Mouse (Mus musculus) limb, embryonic 10.5 days (tissue): ENCODE results near the gene Bnc1. TPM values are rescaled to one million over a fixed set of nuclear protein-coding genes. Genes with fewer than 3 reads are reported as not detected.

Experiments
- DNase-seq: peaks from one replicate; pipeline ENCODE4 v3.0.0-alpha.2; 2017; ENCODE audit warnings: low spot score
- H3K27ac ChIP-seq: fragments of 300-500 bp; sonication (generic); 2 replicates; pipeline ENCODE4 v1.5.1; 2016; ENCODE audit warnings: mild to moderate bottlenecking
- H3K27me3 ChIP-seq: fragments of 300-500 bp; sonication (generic); 2 replicates; pipeline ENCODE4 v1.6.1; 2016; ENCODE audit warnings: low read depth, mild to moderate bottlenecking; ENCODE audit not compliant: poor library complexity, severe bottlenecking
- H3K36me3 ChIP-seq: fragments of 300-500 bp; sonication (generic); 2 replicates; pipeline ENCODE4 v1.6.1; 2016; ENCODE audit warnings: mild to moderate bottlenecking, moderate library complexity
- H3K4me1 ChIP-seq: fragments of 300-500 bp; sonication (generic); 2 replicates; pipeline ENCODE4 v1.6.1; 2016
- H3K4me3 ChIP-seq: fragments of 300-500 bp; sonication (generic); 2 replicates; pipeline ENCODE4 v1.5.1; 2016; ENCODE audit warnings: mild to moderate bottlenecking, moderate library complexity
- H3K9me3 ChIP-seq: fragments of 300-500 bp; sonication (generic); replicated peaks from 2 replicates; pipeline ENCODE4 v1.6.1; 2016; ENCODE audit warnings: mild to moderate bottlenecking
- WGBS: fragments of 180-500 bp; shearing (Covaris S2); methylation state at CpG from one replicate; pipeline ENCODE4 v1.1.7; 2016; 5-methylcytosine and 5-hydroxymethylcytosine counted together
- polyA plus RNA-seq: library from polyadenylated mRNA; unstranded; fragments of >200 nt; fragmentation: Nextera tagmentation; extraction: Ambion mirVana; gene quantifications from 2 replicates; pipeline ENCODE4 v1.2.1, GENCODE M21; 2016

The Bnc1 gene
- polyA plus RNA-seq: 3.0 and 4.0 TPM in 2 replicates

GRCm38 (mm10) chr7:81992131-81993061 lies at the start of gene Bnc1:
Gene Bnc1, minus strand, starts transcription at chr7:81992292.
- Histone ChIP-seq H3K27ac (peak within 1 kb of the TSS; percentile 83), H3K36me3 (no peaks in the 10 kb centered on the region), H3K9me3 (no peaks in the 10 kb centered on the region), H3K4me3 (peak within 1 kb of the TSS; percentile 66), H3K4me1 (peaks cover 53% of the 10 kb centered on the region), H3K27me3 (peaks cover 95% of the 10 kb centered on the region)
- under 1% methylated on average over 103 of the region's 105 CpGs for WGBS
- DNase-seq: peak; percentile 72

GRCm38 (mm10) chr7:82033347-82033746 lies 41.3 kb upstream of the Bnc1 start:
- peaks cover 9% of the 10 kb centered on the region; the same call in 1 of the 2 replicates for H3K4me1 ChIP-seq
- H3K27me3 ChIP-seq: no peaks in the 10 kb centered on the region
- DNase-seq: no peak
- WGBS: 77% methylated on average over 1 of the region's 1 CpGs
- H3K4me3 ChIP-seq: no peak overlapping the region
- H3K27ac ChIP-seq: no peak overlapping the region
- no peaks in the 10 kb centered on the region for H3K9me3 ChIP-seq
- H3K36me3 ChIP-seq: no peaks in the 10 kb centered on the region

GRCm38 (mm10) chr7:82029666-82030065 lies 37.6 kb upstream of the Bnc1 start:
- no peaks in the 10 kb centered on the region for H3K36me3 ChIP-seq
- WGBS: 70% methylated on average over 9 of the region's 9 CpGs
- H3K27ac ChIP-seq: no peak overlapping the region
- 0 out of 2 replicates have a peak, but pooled peaks cover 4% of the 10 kb centered on the region for H3K27me3 ChIP-seq
- H3K4me3 ChIP-seq: no peak overlapping the region
- no peak for DNase-seq
- no peaks in the 10 kb centered on the region for H3K9me3 ChIP-seq
- H3K4me1 ChIP-seq: peaks cover 9% of the 10 kb centered on the region; the same call in 1 of the 2 replicates

GRCm38 (mm10) chr7:82025802-82026201 lies 33.7 kb upstream of the Bnc1 start:
- Histone ChIP-seq H3K9me3 (no peaks in the 10 kb centered on the region), H3K27ac (no peak overlapping the region), H3K27me3 (0 out of 2 replicates have a peak, but pooled peaks cover 4% of the 10 kb centered on the region), H3K4me1 (peaks cover 6% of the 10 kb centered on the region; the same call in 1 of the 2 replicates), H3K4me3 (no peak overlapping the region), H3K36me3 (no peaks in the 10 kb centered on the region)
- WGBS: 55% methylated on average over 2 of the region's 2 CpGs
- DNase-seq: no peak

- Histone ChIP-seq H3K36me3 (no peaks in the 10 kb centered on the region), H3K27ac (no peak overlapping the region), H3K4me3 (no peak overlapping the region), H3K9me3 (no peaks in the 10 kb centered on the region), H3K27me3 (peaks cover 8% of the 10 kb centered on the region), H3K4me1 (no peaks in the 10 kb centered on the region)
- no peak for DNase-seq
- WGBS: 92% methylated on average over 2 of the region's 2 CpGs
Observed at GRCm38 (mm10) chr7:82023676-82024075, 31.6 kb upstream of the Bnc1 start.

- Histone ChIP-seq H3K36me3 (no peaks in the 10 kb centered on the region), H3K4me1 (peaks cover 2% of the 10 kb centered on the region), H3K27ac (no peak overlapping the region), H3K4me3 (no peak overlapping the region), H3K27me3 (peaks cover 21% of the 10 kb centered on the region), H3K9me3 (no peaks in the 10 kb centered on the region)
- no peak for DNase-seq
- WGBS: 97% methylated on average over 1 of the region's 1 CpGs
Observed at GRCm38 (mm10) chr7:82022404-82022803, 30.3 kb upstream of the Bnc1 start.

- Histone ChIP-seq H3K27ac (no peak overlapping the region), H3K4me3 (no peak overlapping the region), H3K36me3 (no peaks in the 10 kb centered on the region), H3K27me3 (peaks cover 43% of the 10 kb centered on the region), H3K9me3 (no peaks in the 10 kb centered on the region), H3K4me1 (peaks cover 20% of the 10 kb centered on the region)
- no peak for DNase-seq
- WGBS: 91% methylated on average over 2 of the region's 2 CpGs
Observed at GRCm38 (mm10) chr7:82018031-82018430, 25.9 kb upstream of the Bnc1 start.

GRCm38 (mm10) chr7:82016751-82017710 lies 24.9 kb upstream of the Bnc1 start:
- Histone ChIP-seq H3K4me3 (peak overlapping the region; percentile 39), H3K36me3 (no peaks in the 10 kb centered on the region), H3K4me1 (peaks cover 30% of the 10 kb centered on the region), H3K27ac (no peak overlapping the region), H3K27me3 (peaks cover 43% of the 10 kb centered on the region), H3K9me3 (no peaks in the 10 kb centered on the region)
- WGBS: 6% methylated on average over 25 of the region's 25 CpGs
- DNase-seq: no peak

- Histone ChIP-seq H3K4me3 (peak overlapping the region; percentile 37), H3K27ac (peak overlapping the region; percentile 79), H3K36me3 (no peaks in the 10 kb centered on the region), H3K9me3 (no peaks in the 10 kb centered on the region), H3K4me1 (peaks cover 45% of the 10 kb centered on the region), H3K27me3 (peaks cover 26% of the 10 kb centered on the region)
- WGBS: 1% methylated on average over 13 of the region's 13 CpGs
- DNase-seq: peak; percentile 85
Observed at GRCm38 (mm10) chr7:82012472-82012871, 20.4 kb upstream of the Bnc1 start.

- Histone ChIP-seq H3K9me3 (no peaks in the 10 kb centered on the region), H3K4me1 (peaks cover 42% of the 10 kb centered on the region), H3K36me3 (no peaks in the 10 kb centered on the region), H3K4me3 (peak overlapping the region; percentile 37), H3K27me3 (peaks cover 19% of the 10 kb centered on the region), H3K27ac (peak overlapping the region; percentile 79)
- 27% methylated on average over 19 of the region's 19 CpGs for WGBS
- DNase-seq: peak; percentile 39
Observed at GRCm38 (mm10) chr7:82011534-82012401, 19.7 kb upstream of the Bnc1 start.

GRCm38 (mm10) chr7:82007151-82007550 lies 15.1 kb upstream of the Bnc1 start:
- no peaks in the 10 kb centered on the region for H3K9me3 ChIP-seq
- H3K27me3 ChIP-seq: peaks cover 7% of the 10 kb centered on the region
- peaks cover 37% of the 10 kb centered on the region for H3K4me1 ChIP-seq
- no peak overlapping the region for H3K4me3 ChIP-seq
- no peak for DNase-seq
- no peaks in the 10 kb centered on the region for H3K36me3 ChIP-seq
- H3K27ac ChIP-seq: no peak overlapping the region
- 78% methylated on average over 2 of the region's 2 CpGs for WGBS

- WGBS: 59% methylated on average over 2 of the region's 2 CpGs
- Histone ChIP-seq H3K27ac (no peak overlapping the region), H3K9me3 (no peaks in the 10 kb centered on the region), H3K4me1 (peaks cover 36% of the 10 kb centered on the region), H3K36me3 (no peaks in the 10 kb centered on the region), H3K4me3 (no peak overlapping the region), H3K27me3 (peaks cover 18% of the 10 kb centered on the region)
- DNase-seq: no peak
Observed at GRCm38 (mm10) chr7:82004228-82004627, 12.1 kb upstream of the Bnc1 start.
